Mouse (Mus musculus) embryonic facial prominence, embryonic 14.5 days (tissue): ENCODE data around the gene Scrn1. TPM values are rescaled to one million over a fixed set of nuclear protein-coding genes. Genes with fewer than 3 reads are reported as not detected.

ENCODE experiments used
- ATAC-seq: fragments of 200-750 bp; cut with Nextera tagmentation; 2 replicates; pipeline ENCODE4 v1.8.0; 2017; ENCODE audit warnings: low read depth, moderate number of reproducible peaks, moderate TSS enrichment
- DNase-seq: peaks from one replicate; pipeline ENCODE4 v3.0.0-alpha.2; 2015; ENCODE audit warnings: low spot score
- H3K27ac ChIP-seq: fragments of 300-500 bp; sonication (generic); replicated peaks from 2 replicates; pipeline ENCODE4 v1.5.1; 2014; ENCODE audit warnings: low read depth, mild to moderate bottlenecking, low read length, moderate library complexity
- H3K27me3 ChIP-seq: fragments of 300-500 bp; sonication (generic); replicated peaks from 2 replicates; pipeline ENCODE4 v1.6.1; 2014; ENCODE audit warnings: low read length; ENCODE audit not compliant: control insufficient read depth, insufficient read depth
- H3K36me3 ChIP-seq: fragments of 300-500 bp; sonication (generic); 2 replicates; pipeline ENCODE4 v1.6.1; 2014; ENCODE audit warnings: low read length, mixed read lengths; ENCODE audit not compliant: control insufficient read depth, insufficient read depth
- H3K4me1 ChIP-seq: fragments of 300-500 bp; sonication (generic); 2 replicates; pipeline ENCODE4 v1.6.1; 2014; ENCODE audit warnings: antibody characterized with exemption, low read length; ENCODE audit not compliant: control insufficient read depth, insufficient read depth
- H3K4me2 ChIP-seq: fragments of 300-500 bp; sonication (generic); 2 replicates; pipeline ENCODE4 v1.6.1; 2014; ENCODE audit warnings: low read depth, mild to moderate bottlenecking, low read length, moderate library complexity, mixed read lengths
- H3K4me3 ChIP-seq: fragments of 300-500 bp; sonication (generic); 2 replicates; pipeline ENCODE4 v1.5.1; 2014; ENCODE audit warnings: low read depth, mild to moderate bottlenecking, low read length
- H3K9ac ChIP-seq: fragments of 300-500 bp; sonication (generic); 2 replicates; pipeline ENCODE4 v1.6.1; 2014; ENCODE audit warnings: low read depth, mild to moderate bottlenecking, low read length, moderate library complexity, mixed read lengths
- H3K9me3 ChIP-seq: fragments of 300-500 bp; sonication (generic); 2 replicates; pipeline ENCODE4 v1.6.1; 2016; ENCODE audit warnings: low read length; ENCODE audit not compliant: control insufficient read depth
- WGBS: fragments of 180-500 bp; shearing (Covaris S2); extraction: QIAGEN DNeasy Blood & Tissue Kit; methylation state at CpG from one replicate; pipeline ENCODE4 v1.1.7; 2014; 5-methylcytosine and 5-hydroxymethylcytosine counted together
- polyA plus RNA-seq: library from polyadenylated mRNA; unstranded; fragments of >200 nt; fragmentation: Nextera tagmentation; extraction: Ambion mirVana; gene quantifications from 2 replicates; pipeline ENCODE4 v1.2.1, GENCODE M21; 2014

Scrn1 gene
- polyA plus RNA-seq, 1 experiment from 2014 or later: 12.8 TPM

DNA sequence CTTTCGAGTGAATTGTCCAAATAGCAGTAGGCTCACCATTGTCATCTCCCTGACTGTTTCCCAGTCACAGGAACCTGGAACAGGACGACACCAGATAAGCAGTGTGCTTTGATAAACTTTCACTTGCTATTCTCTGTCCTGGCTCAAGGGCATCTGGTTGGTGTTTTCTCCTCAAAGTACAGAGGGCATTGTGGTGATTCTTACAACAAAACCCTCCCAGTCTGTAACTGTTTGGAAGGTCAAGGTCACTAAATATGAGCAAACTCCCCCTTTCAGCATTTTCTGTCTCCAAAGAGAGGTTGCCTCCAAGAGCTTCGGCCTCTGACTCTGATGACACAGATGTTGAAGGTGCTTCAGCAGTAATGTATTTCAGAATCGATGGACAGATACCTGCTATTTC lies 101.4 kb downstream of the Scrn1 start:
- H3K9me3 ChIP-seq: no peaks in the 10 kb centered on the region
- no peak overlapping the region for H3K9ac ChIP-seq
- no peaks in the 10 kb centered on the region for H3K4me1 ChIP-seq
- H3K4me3 ChIP-seq: no peak overlapping the region
- no peaks in the 10 kb centered on the region for H3K36me3 ChIP-seq
- no peak overlapping the region for H3K27ac ChIP-seq
- ATAC-seq (no peak), DNase-seq (no peak)
- 77% methylated on average over 4 of the region's 4 CpGs for WGBS
- H3K27me3 ChIP-seq: no peaks in the 10 kb centered on the region
- no peak overlapping the region for H3K4me2 ChIP-seq

DNA sequence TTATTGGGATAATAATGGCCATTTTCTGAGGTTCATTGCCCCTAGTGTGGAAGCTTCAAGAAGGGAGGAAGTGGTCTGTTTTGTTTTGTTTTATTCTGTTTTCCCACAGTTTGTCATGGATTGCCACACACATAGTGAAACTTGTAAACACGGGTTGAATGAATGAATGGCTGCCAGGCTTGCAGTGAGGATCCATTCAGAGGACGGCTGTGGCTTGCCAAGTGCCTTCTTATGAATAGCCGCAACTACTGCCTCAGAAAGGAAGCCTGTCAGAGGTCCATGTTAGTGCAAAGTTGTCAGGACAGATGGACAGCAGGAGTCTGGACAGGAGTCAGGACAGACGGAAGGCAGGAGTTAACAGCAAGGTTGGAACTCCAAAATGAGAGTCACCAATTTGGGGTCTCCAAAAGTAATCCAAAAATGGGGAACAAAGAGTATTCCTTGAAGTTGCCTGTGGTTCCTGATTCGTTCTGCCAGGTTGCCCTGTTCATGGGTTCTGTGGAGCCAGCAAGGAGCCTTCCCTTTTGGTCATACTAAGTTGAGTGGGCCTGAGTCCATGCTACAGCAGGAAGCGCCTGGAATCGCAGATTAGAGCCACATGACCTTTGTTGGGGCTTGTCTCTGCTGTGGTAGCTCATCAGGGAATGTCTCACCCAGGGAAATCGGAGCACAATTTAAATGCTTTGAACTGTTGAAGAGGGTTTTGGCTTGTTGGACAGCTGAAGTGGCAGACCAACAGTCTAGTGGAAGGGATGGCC lies 102.4 kb downstream of the Scrn1 start:
- Histone ChIP-seq H3K27ac (no peak overlapping the region), H3K4me1 (peaks cover 3% of the 10 kb centered on the region; the same call in 1 of the 2 replicates), H3K36me3 (no peaks in the 10 kb centered on the region), H3K9ac (no peak overlapping the region), H3K9me3 (no peaks in the 10 kb centered on the region), H3K4me2 (no peak overlapping the region), H3K27me3 (no peaks in the 10 kb centered on the region), H3K4me3 (no peak overlapping the region)
- ATAC-seq: no peak
- 68% methylated on average over 8 of the region's 8 CpGs for WGBS
- no peak for DNase-seq

DNA sequence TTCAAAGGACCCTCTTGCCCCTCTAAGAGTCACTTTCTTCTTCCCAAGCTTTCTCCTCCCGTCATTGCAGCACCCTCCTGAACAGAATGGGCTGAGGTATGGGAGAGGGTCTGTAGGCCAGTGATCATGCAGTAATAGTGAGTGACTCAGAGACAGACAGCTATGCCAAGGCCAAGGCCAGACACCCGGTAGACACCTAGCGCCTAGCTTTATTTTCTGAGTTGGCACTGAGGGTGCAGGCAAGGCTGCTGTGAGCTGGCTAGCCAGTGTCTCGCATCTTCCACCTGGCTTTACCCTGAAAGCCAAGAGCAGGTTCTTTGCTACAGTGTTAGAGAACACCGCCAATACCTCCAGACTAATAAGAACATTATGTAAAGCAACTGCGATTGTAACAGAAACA lies 103.5 kb downstream of the Scrn1 start:
- DNase-seq (no peak), ATAC-seq (no peak)
- Histone ChIP-seq H3K4me1 (peaks cover 3% of the 10 kb centered on the region; the same call in 1 of the 2 replicates), H3K4me3 (no peak overlapping the region), H3K9me3 (no peaks in the 10 kb centered on the region), H3K27me3 (no peaks in the 10 kb centered on the region), H3K4me2 (no peak overlapping the region), H3K36me3 (no peaks in the 10 kb centered on the region), H3K27ac (no peak overlapping the region), H3K9ac (no peak overlapping the region)
- WGBS: 90% methylated on average over 6 of the region's 6 CpGs

DNA sequence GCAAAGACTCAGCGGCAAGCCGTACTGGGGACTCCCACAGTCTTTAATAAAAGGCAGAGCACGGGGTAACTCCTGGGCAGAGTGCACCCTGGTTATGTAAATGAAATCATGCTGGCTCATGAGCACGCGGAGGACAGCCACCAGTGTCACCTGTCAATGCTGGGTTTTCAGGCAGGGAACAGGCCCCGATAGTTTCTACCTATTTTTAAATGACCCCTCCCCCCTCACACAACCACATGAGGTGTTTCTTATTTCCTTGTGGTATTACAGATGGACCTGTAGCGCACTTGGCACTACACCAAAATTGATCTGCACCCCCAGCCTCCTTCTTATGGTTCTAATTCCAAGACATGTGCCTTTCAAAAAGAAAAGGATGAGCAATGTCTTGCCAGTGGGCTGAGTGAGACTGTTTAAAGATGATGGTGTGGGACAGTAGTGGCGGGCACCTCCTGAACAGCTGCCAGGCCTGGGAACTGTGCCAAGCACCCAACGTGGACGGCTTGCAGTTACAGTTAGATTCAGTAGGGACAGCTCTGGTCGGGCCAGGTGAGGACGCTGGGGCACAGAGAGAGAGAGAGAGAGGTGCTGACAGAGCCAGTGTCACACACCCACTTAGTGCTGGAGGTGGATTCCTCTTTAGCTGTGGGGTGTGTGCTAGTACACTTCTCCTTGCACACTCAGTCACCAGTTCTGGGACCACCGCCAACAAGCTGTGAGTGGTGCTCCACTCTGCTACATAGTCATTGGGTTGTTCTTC lies 105.2 kb downstream of the Scrn1 start:
- no peak overlapping the region for H3K9ac ChIP-seq
- no peak overlapping the region for H3K4me2 ChIP-seq
- H3K9me3 ChIP-seq: no peaks in the 10 kb centered on the region
- H3K27me3 ChIP-seq: no peaks in the 10 kb centered on the region
- peaks cover 3% of the 10 kb centered on the region; the same call in 1 of the 2 replicates for H3K4me1 ChIP-seq
- ATAC-seq (peak; percentile 50; the same call in 1 of the 2 replicates), DNase-seq (no peak)
- 62% methylated on average over 13 of the region's 13 CpGs for WGBS
- H3K4me3 ChIP-seq: no peak overlapping the region
- H3K27ac ChIP-seq: no peak overlapping the region
- H3K36me3 ChIP-seq: no peaks in the 10 kb centered on the region

DNA sequence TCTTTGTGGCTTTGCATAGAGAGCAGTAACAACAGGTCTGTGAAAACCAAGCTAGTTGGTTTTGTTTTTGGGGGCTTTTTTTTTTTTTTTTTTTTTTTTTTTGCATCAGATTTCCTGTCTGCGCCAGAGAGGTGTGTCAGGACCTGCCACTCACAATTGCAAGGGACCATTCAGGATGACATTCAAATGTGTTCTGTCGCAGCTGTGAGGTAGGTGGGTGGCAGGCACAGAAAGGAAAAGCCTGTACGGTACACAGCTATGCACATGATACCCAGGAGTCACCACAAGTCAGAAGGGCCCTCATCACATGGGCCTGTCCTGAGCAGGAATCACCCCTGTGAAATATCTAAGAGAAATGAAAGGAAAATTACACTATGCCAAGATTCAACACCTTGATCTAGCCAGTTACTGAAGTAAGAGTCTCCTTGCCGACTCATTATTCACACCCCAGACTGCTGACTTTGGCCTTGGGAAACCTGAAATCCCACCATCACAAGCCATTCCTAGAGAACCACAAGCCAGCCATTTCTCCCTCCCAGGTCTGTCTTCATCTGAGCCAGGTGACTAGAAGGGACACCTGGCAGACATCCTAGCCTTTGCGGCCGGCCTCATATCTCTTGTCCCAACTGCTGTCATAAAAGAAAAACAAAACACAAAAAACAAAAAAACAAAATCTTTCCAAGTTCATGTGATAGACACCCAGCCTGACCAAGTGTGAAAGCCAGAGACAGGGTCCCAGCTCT lies 105.9 kb downstream of the Scrn1 start:
- no peak for DNase-seq
- Histone ChIP-seq H3K27me3 (no peaks in the 10 kb centered on the region), H3K4me3 (no peak overlapping the region), H3K9ac (no peak overlapping the region), H3K27ac (no peak overlapping the region), H3K36me3 (no peaks in the 10 kb centered on the region), H3K9me3 (no peaks in the 10 kb centered on the region), H3K4me1 (peaks cover 3% of the 10 kb centered on the region; the same call in 1 of the 2 replicates), H3K4me2 (no peak overlapping the region)
- 73% methylated on average over 6 of the region's 6 CpGs for WGBS
- ATAC-seq: peak; percentile 62; the same call in 1 of the 2 replicates

DNA sequence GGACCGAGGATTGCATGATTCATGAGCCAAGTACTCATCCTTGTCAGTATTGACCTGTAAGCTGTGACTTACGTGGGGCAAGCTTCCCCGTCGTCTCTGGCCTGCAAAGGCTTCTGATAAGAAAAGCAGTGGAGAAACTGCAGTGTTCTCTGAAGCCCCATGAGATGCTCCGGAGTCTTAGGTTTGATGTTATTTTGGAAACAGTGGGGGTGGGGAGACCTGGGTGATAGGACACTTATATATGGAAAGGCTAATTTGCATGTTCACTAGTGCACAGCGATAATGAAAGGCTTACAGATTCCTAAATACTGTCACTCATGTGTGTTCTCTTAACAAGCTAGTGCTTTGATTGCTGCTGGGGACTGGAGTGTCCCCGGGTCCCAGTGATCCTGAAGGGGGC lies 106.6 kb downstream of the Scrn1 start:
- Histone ChIP-seq H3K9ac (no peak overlapping the region), H3K4me1 (peaks cover 3% of the 10 kb centered on the region; the same call in 1 of the 2 replicates)
- no peak for ATAC-seq

More for the DNA sequence above, 106.6 kb downstream of the Scrn1 start:
- Histone ChIP-seq H3K36me3 (no peaks in the 10 kb centered on the region), H3K27me3 (no peaks in the 10 kb centered on the region), H3K4me2 (no peak overlapping the region), H3K4me3 (no peak overlapping the region), H3K9me3 (no peaks in the 10 kb centered on the region), H3K27ac (no peak overlapping the region)
- no peak for DNase-seq
- 61% methylated on average over 7 of the region's 7 CpGs for WGBS

Other genes starting within 250 kb of the Scrn1 start
- gene Prr15, start 240.7 kb downstream of the Scrn1 start, polyA plus RNA-seq: 2.7 and 4.5 TPM in 2 replicates
- gene Wipf3, start 136.9 kb downstream of the Scrn1 start, polyA plus RNA-seq: 1.5 and 1.7 TPM in 2 replicates
- 10.1 and 11.1 TPM in 2 replicates for gene Plekha8, start 28.6 kb upstream of the Scrn1 start, polyA plus RNA-seq
- gene Fkbp14, start 30.8 kb upstream of the Scrn1 start, polyA plus RNA-seq: 74.6 and 81.1 TPM in 2 replicates
- 17.9 and 18.0 TPM in 2 replicates for gene Mturn, start 115.1 kb upstream of the Scrn1 start, polyA plus RNA-seq